Mouse (Mus musculus) MEL (cell line): ENCODE results near the gene Sphk2. TPM values are rescaled to one million over a fixed set of nuclear protein-coding genes. Genes with fewer than 3 reads are reported as not detected.

ENCODE experiments used
- DNase-seq: peaks from one replicate; pipeline ENCODE4 v3.0.0; 2011; ENCODE audit warnings: low read depth, low spot score
- H3K27ac ChIP-seq: 2 replicates; pipeline ENCODE4 v1.5.1; 2012; ENCODE audit warnings: low read depth, mild to moderate bottlenecking, control low read depth, low read length, moderate library complexity; ENCODE audit not compliant: control insufficient read depth
- H3K27me3 ChIP-seq, 2 experiments: fragments of 150-350 bp in 1 of 2; sonication (generic) in 1 of 2; 2 replicates each; pipeline ENCODE4 v1.6.1; 2012; ENCODE audit warnings: low read length in 2 of 2, mild to moderate bottlenecking in 2 of 2, improper control_type of control experiment in 1 of 2, moderate library complexity in 1 of 2; ENCODE audit not compliant: insufficient read depth in 2 of 2, control insufficient read depth in 1 of 2
- H3K36me3 ChIP-seq, 2 experiments: 2 replicates each; pipeline ENCODE4 v1.6.1; 2012 to 2014; ENCODE audit warnings: low read length in 2 of 2, improper control_type of control experiment in 1 of 2, inconsistent platforms in 1 of 2, mild to moderate bottlenecking in 1 of 2; ENCODE audit not compliant: insufficient read depth in 2 of 2, control insufficient read depth in 1 of 2
- H3K4me1 ChIP-seq, 2 experiments: fragments of 150-350 bp in 1 of 2; sonication (generic) in 1 of 2; 2 replicates each; pipeline ENCODE4 v1.6.1; 2012; ENCODE audit warnings: low read length in 2 of 2, improper control_type of control experiment in 1 of 2, mild to moderate bottlenecking in 1 of 2; ENCODE audit not compliant: insufficient read depth in 2 of 2, control insufficient read depth in 1 of 2
- H3K4me3 ChIP-seq, 2 experiments: fragments of 150-350 bp in 1 of 2; sonication (generic) in 1 of 2; 2 replicates each; pipeline ENCODE4 v1.5.1; 2012; ENCODE audit warnings: low read depth in 2 of 2, low read length in 2 of 2, mild to moderate bottlenecking in 2 of 2, moderate library complexity in 2 of 2, control low read depth in 1 of 2, improper control_type of control experiment in 1 of 2; ENCODE audit not compliant: control insufficient read depth in 1 of 2, insufficient read depth in 1 of 2
- H3K79me2 ChIP-seq: 2 replicates; pipeline ENCODE4 v1.6.1; 2012; ENCODE audit warnings: mild to moderate bottlenecking, low read length, moderate library complexity; ENCODE audit not compliant: control insufficient read depth, poor library complexity, insufficient read depth
- H3K9ac ChIP-seq: 2 replicates; pipeline ENCODE4 v1.6.1; 2012; ENCODE audit warnings: low read depth, mild to moderate bottlenecking, control low read depth, low read length, moderate library complexity; ENCODE audit not compliant: control insufficient read depth, poor library complexity, severe bottlenecking
- H3K9me3 ChIP-seq: fragments of 150-350 bp; sonication (generic); replicated peaks from 2 replicates; pipeline ENCODE4 v1.6.1; 2012; ENCODE audit warnings: mild to moderate bottlenecking, low read length, improper control_type of control experiment, moderate library complexity; ENCODE audit not compliant: insufficient read depth
- CHD1 ChIP-seq: IDR thresholded peaks from 2 replicates; pipeline ENCODE4 v1.6.1; 2012; ENCODE audit warnings: low read depth, mild to moderate bottlenecking, inconsistent platforms, low read length, improper control_type of control experiment
- CHD2 ChIP-seq: IDR thresholded peaks from 2 replicates; pipeline ENCODE4 v1.6.1; 2011; ENCODE audit warnings: low read length, improper control_type of control experiment
- E2F4 ChIP-seq: IDR thresholded peaks from 2 replicates; pipeline ENCODE4 v1.6.1; 2011; ENCODE audit warnings: low read depth, low read length, improper control_type of control experiment, borderline replicate concordance
- ELF1 ChIP-seq: IDR thresholded peaks from 2 replicates; pipeline ENCODE4 v1.6.1; 2014; ENCODE audit warnings: low read depth, mild to moderate bottlenecking, inconsistent platforms, low read length, improper control_type of control experiment, moderate library complexity
- EP300 ChIP-seq, 2 experiments: IDR thresholded peaks; 2 replicates each; pipeline ENCODE4 v1.6.1; 2011; ENCODE audit warnings: improper control_type of control experiment in 2 of 2, low read length in 2 of 2, low read depth in 1 of 2, mild to moderate bottlenecking in 1 of 2
- GABPA ChIP-seq: IDR thresholded peaks from 2 replicates; pipeline ENCODE4 v1.6.1; 2012; ENCODE audit warnings: low read depth, mild to moderate bottlenecking, inconsistent platforms, low read length, improper control_type of control experiment, moderate library complexity
- GATA1 ChIP-seq: IDR thresholded peaks from 2 replicates; pipeline ENCODE4 v1.6.1; 2011; ENCODE audit warnings: low read depth, low read length, improper control_type of control experiment
- HCFC1 ChIP-seq: IDR thresholded peaks from 2 replicates; pipeline ENCODE4 v1.6.1; 2012; ENCODE audit warnings: low read depth, mild to moderate bottlenecking, inconsistent platforms, low read length, improper control_type of control experiment, moderate library complexity
- JUND ChIP-seq: IDR thresholded peaks from 2 replicates; pipeline ENCODE4 v1.6.1; 2011; ENCODE audit warnings: low read depth, mild to moderate bottlenecking, improper control_type of control experiment, low read length
- KAT2A ChIP-seq: conservative IDR thresholded peaks from 2 replicates; pipeline ENCODE4 v1.6.1; 2012; ENCODE audit warnings: low read depth, low read length, improper control_type of control experiment, inconsistent platforms
- MAFK ChIP-seq: IDR thresholded peaks from 2 replicates; pipeline ENCODE4 v1.6.1; 2011; ENCODE audit warnings: low read depth, mild to moderate bottlenecking, low read length, improper control_type of control experiment, borderline replicate concordance
- MAX ChIP-seq: IDR thresholded peaks from 2 replicates; pipeline ENCODE4 v1.6.1; 2011; ENCODE audit warnings: low read length, improper control_type of control experiment
- MYB ChIP-seq: IDR thresholded peaks from 2 replicates; pipeline ENCODE4 v1.6.1; 2011; ENCODE audit warnings: mild to moderate bottlenecking, low read depth, low read length, improper control_type of control experiment
- MYC ChIP-seq: IDR thresholded peaks from 2 replicates; pipeline ENCODE4 v1.6.1; 2011; ENCODE audit warnings: low read depth, mild to moderate bottlenecking, low read length, improper control_type of control experiment, moderate library complexity
- NELFE ChIP-seq: IDR thresholded peaks from 2 replicates; pipeline ENCODE4 v1.6.1; 2011; ENCODE audit warnings: low read depth, low read length, improper control_type of control experiment
- NRF1 ChIP-seq: IDR thresholded peaks from 2 replicates; pipeline ENCODE4 v1.6.1; 2014; ENCODE audit warnings: low read depth, mild to moderate bottlenecking, inconsistent platforms, low read length, improper control_type of control experiment, moderate library complexity; ENCODE audit not compliant: poor library complexity, insufficient read depth, severe bottlenecking
- POLR2A ChIP-seq, 2 experiments: IDR thresholded peaks; 2 replicates each; pipeline ENCODE4 v1.6.1; 2011 to 2012; ENCODE audit warnings: low read length in 2 of 2, mild to moderate bottlenecking in 2 of 2, control low read depth in 1 of 2, improper control_type of control experiment in 1 of 2, low read depth in 1 of 2, moderate library complexity in 1 of 2; ENCODE audit not compliant: control insufficient read depth in 1 of 2, insufficient read depth in 1 of 2, poor library complexity in 1 of 2
- RCOR1 ChIP-seq: IDR thresholded peaks from 2 replicates; pipeline ENCODE4 v1.6.1; 2012; ENCODE audit warnings: low read depth, mild to moderate bottlenecking, inconsistent platforms, low read length, improper control_type of control experiment
- SMC3 ChIP-seq: IDR thresholded peaks from 2 replicates; pipeline ENCODE4 v1.6.1; 2011; ENCODE audit warnings: low read depth, low read length, improper control_type of control experiment
- TAL1 ChIP-seq: IDR thresholded peaks from 2 replicates; pipeline ENCODE4 v1.6.1; 2012; ENCODE audit warnings: mild to moderate bottlenecking, inconsistent platforms, low read length, moderate library complexity, mixed read lengths
- TCF12 ChIP-seq: IDR thresholded peaks from 2 replicates; pipeline ENCODE4 v1.6.1; 2014; ENCODE audit warnings: low read depth, mild to moderate bottlenecking, inconsistent platforms, low read length, improper control_type of control experiment, moderate library complexity
- UBTF ChIP-seq: IDR thresholded peaks from 2 replicates; pipeline ENCODE4 v1.6.1; 2012; ENCODE audit warnings: low read depth, mild to moderate bottlenecking, inconsistent platforms, low read length, improper control_type of control experiment, moderate library complexity, borderline replicate concordance; ENCODE audit not compliant: insufficient read depth
- USF2 ChIP-seq, 2 experiments: IDR thresholded peaks; 2 replicates each; pipeline ENCODE4 v1.6.1; 2011 to 2012; ENCODE audit warnings: improper control_type of control experiment in 2 of 2, low read length in 2 of 2, borderline replicate concordance in 1 of 2, inconsistent platforms in 1 of 2, low read depth in 1 of 2, mild to moderate bottlenecking in 1 of 2; ENCODE audit not compliant: insufficient read depth in 1 of 2
- ZC3H11A ChIP-seq: IDR thresholded peaks from 2 replicates; pipeline ENCODE4 v1.6.1; 2012; ENCODE audit warnings: low read depth, mild to moderate bottlenecking, inconsistent platforms, low read length, improper control_type of control experiment
- ZMIZ1 ChIP-seq: IDR thresholded peaks from 2 replicates; pipeline ENCODE4 v1.6.1; 2012; ENCODE audit warnings: low read depth, mild to moderate bottlenecking, inconsistent platforms, low read length, improper control_type of control experiment, moderate library complexity
- polyA plus RNA-seq, 2 experiments: library from polyadenylated mRNA; stranded (reverse) in 1 of 2; unstranded in 1 of 2; fragments of >175 nt in 1 of 2; fragments of >200 nt in 1 of 2; gene quantifications; 2 replicates each; pipeline versions ENCODE4 v1.2.1 to v1.2.4; 2012; ENCODE audit warnings: low replicate concordance in 2 of 2, low read depth in 1 of 2; ENCODE audit not compliant: insufficient read length in 2 of 2, insufficient read depth in 1 of 2, missing spikeins in 1 of 2
- total RNA-seq: library from RNA; depleted of rRNA; stranded (reverse); fragments of 300-350 nt; gene quantifications from 2 replicates; pipeline ENCODE4 v1.2.3, GENCODE M21; 2012

The Sphk2 gene
- total and polyA plus RNA-seq, 3 experiments = 21.0 to 40.2 TPM; not detected in 1

- H3K4me3 ChIP-seq = no peak overlapping the region
- no peaks in the 10 kb centered on the region for H3K79me2 ChIP-seq
- H3K27ac ChIP-seq = no peak overlapping the region
- no peaks in the 10 kb centered on the region for H3K27me3 ChIP-seq
- no peaks in the 10 kb centered on the region for H3K9me3 ChIP-seq
- no peak for DNase-seq
- H3K36me3 ChIP-seq = no peaks in the 10 kb centered on the region
- TF ChIP-seq MAFK (no peak), HCFC1 (no peak), UBTF (no peak), MYC (no peak), ELF1 (no peak), E2F4 (no peak), USF2 (IDR thresholded peaks at IDR 0.05; ENCODE audit: borderline replicate concordance in 1 of 2, insufficient read depth in 1 of 2, low read depth in 1 of 2, low read length in 2 of 2) (no peak), SMC3 (no peak), EP300 (IDR thresholded peaks at IDR 0.05; ENCODE audit: low read depth in 1 of 2, low read length in 2 of 2) (no peak), KAT2A (no peak), GATA1 (no peak), TCF12 (no peak), POLR2A (IDR thresholded peaks at IDR 0.05; ENCODE audit: control insufficient read depth in 1 of 2, insufficient read depth in 1 of 2, low read depth in 1 of 2, low read length in 2 of 2, poor library complexity in 1 of 2) (no peak), NELFE (no peak), CHD1 (no peak), ZC3H11A (no peak), TAL1 (no peak), RCOR1 (no peak), MYB (no peak), GABPA (no peak)
- no peak overlapping the region for H3K9ac ChIP-seq
- no peaks in the 10 kb centered on the region for H3K4me1 ChIP-seq
Measured at GRCm38 (mm10) chr7:45727625-45728024, 9.8 kb upstream of the Sphk2 start.

DNA sequence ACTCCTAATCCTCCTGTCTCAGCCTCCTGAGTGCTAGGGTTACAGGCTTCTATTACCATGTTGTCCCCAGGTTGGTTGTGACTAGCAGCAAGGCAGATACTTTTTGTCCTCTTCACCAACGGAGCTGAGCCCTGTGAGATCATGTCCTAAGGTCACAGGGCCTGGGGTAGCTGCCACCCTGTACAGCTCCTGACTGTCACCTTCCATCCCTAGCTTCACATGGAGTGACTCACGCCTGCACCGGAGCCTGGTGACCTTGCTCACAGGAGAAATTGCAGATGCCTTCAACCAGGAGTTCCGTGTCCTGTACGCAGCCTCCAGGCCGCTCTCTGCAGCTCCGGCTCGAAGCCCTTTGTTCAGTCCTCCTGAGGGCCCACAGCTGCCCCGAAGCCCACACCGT is 8.6 kb upstream of the Sphk2 start:
- H3K9me3 ChIP-seq = no peaks in the 10 kb centered on the region
- no peaks in the 10 kb centered on the region for H3K79me2 ChIP-seq
- no peaks in the 10 kb centered on the region for H3K4me1 ChIP-seq
- no peak overlapping the region for H3K4me3 ChIP-seq
- TF ChIP-seq JUND (no peak), ZMIZ1 (no peak), NRF1 (no peak), ZC3H11A (no peak), MAX (no peak), ELF1 (no peak), GABPA (no peak), SMC3 (no peak), RCOR1 (no peak), USF2 (IDR thresholded peaks at IDR 0.05; ENCODE audit: borderline replicate concordance in 1 of 2, insufficient read depth in 1 of 2, low read depth in 1 of 2, low read length in 2 of 2) (no peak), UBTF (no peak), CHD2 (no peak), TAL1 (no peak)
- no peaks in the 10 kb centered on the region for H3K27me3 ChIP-seq
- H3K36me3 ChIP-seq = no peaks in the 10 kb centered on the region
- DNase-seq = no peak
- H3K27ac ChIP-seq = no peak overlapping the region
- no peak overlapping the region for H3K9ac ChIP-seq
